Mouse (Mus musculus) erythroblast, embryonic 14.5 days (primary cell): ENCODE data around the gene Nckap5.

Experiments
- GATA1 ChIP-seq: IDR thresholded peaks from 2 replicates; pipeline ENCODE4 v1.6.1; 2012; ENCODE audit warnings: low read length, inconsistent platforms, mixed read lengths
- TAL1 ChIP-seq: IDR thresholded peaks from 3 replicates; pipeline ENCODE4 v1.6.1; 2012; ENCODE audit warnings: low read length, inconsistent platforms, mixed read lengths

DNA sequence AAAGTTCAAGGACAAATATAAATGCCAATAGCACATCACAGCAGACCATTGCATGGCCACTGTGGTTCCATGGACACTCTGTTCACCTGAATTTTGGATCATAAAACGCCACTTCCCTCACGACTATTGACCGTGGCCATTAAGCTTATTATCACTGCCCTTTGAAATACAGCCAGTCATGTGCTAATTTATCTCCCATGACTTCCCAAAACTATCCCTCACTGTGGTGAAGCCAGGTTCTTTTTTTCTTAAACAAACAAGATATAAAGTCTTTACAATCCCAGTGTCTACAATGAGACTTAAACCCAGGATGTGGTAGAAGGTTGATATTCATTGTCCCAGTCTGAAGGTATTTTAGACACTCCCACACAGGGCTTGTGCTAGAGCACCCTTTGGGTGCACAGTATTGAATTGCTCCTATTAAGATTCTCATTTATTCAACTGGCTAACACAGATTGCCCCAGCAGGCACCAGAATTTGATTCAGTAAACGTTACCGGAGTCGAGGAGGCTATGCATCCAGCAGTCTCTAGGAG is 293.3 kb downstream of the Nckap5 start:
- TF ChIP-seq GATA1 (no peak), TAL1 (no peak)
